Mouse (Mus musculus): ENCODE results near the gene Trim3.

DNA sequence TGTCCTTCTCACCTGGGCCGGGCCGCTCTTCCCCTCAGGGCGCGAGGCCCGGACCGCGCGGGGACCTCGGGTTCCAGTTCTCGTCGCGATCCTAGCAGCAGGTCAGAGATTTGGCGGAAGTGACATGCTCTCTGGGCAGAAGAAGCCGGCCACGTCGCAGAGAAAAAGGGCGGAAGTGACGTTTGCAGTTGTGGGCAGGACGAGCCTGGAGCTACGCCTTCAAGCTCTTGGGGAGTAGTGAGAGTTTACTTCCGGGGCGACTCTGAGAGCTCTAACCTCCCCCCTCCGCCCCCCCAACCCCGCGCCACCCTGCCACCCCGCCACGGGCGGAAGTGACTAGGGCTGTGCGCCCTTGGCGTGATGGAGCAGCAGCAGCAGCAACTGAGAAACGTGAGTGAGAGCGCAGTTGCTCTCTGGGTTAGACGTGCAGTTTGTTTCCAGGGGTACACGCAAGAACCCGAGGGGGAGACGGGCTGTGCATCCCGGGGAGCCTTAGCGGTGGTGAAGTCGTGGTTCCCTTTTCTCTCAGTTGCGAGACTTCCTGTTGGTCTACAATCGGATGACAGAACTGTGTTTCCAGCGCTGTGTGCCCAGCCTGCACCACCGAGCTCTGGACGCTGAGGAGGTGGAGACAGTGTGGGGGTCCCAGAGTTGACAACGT, 7.0 kb upstream of the Trim3 start, which contains the start of the genes Arfip2 and Gm45799:
- TF ChIP-seq CTCF (IDR thresholded peaks at IDR 0.05) (no peak), POLR2A (IDR thresholded peaks at IDR 0.05; ENCODE audit: insufficient read depth, low read depth, low read length) (peak; percentile 91), EP300 (IDR thresholded peaks at IDR 0.05; ENCODE audit: insufficient read depth, low read depth, low read length) (no peak)

Data from heart, adult 2 months (tissue).